Mouse (Mus musculus) brain, embryonic 14.5 days (tissue): ENCODE measurements at regions not wholly inside any gene's neighbourhood (a gene's known extent, or its start where the extent isn't known, plus 50 kb on each side); places are given as distances from the start of the nearest gene placed in this dataset.

Experiments
- CTCF ChIP-seq: fragments of 200-500 bp; IDR thresholded peaks from 2 replicates; pipeline ENCODE4 v1.5.1; 2012; ENCODE audit warnings: inconsistent platforms, mild to moderate bottlenecking, moderate library complexity, borderline replicate concordance; ENCODE audit not compliant: insufficient read depth, insufficient read length; ENCODE audit errors: extremely low read depth
- POLR2A ChIP-seq: fragments of 200-500 bp; IDR thresholded peaks from 2 replicates; pipeline ENCODE4 v1.6.1; 2012; ENCODE audit warnings: mild to moderate bottlenecking, inconsistent platforms, borderline replicate concordance; ENCODE audit not compliant: poor library complexity, insufficient read depth, insufficient read length, severe bottlenecking; ENCODE audit errors: extremely low read depth

DNA sequence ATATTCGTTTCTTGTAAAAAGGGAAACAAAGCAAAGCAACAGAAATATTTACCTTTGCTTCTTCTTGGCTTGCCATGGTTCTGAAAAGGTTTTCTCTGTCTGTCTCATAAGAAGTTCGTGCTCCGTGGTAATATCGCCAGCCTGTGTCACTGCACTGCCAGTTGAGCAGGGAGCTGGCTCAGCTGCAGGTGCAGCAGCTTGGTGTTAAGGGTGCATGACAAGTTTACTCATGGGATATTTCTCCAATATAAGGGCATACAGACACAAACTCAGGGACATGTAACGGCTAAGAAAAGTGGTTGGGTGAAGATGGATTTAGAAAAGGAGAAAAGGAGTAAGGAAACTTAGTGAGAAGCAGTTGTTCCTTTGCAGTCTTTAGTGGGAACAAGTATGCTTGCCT is 533.5 kb upstream of the Zic4 start:
- TF ChIP-seq CTCF: no peak
- no peak for TF ChIP-seq POLR2A
